Mouse (Mus musculus): ENCODE measurements around the gene Ttc7. TPM values are rescaled to one million over a fixed set of nuclear protein-coding genes. Genes with fewer than 3 reads are reported as not detected.
A peak's percentile ranks its signal among the peaks of the same experiment; 100 is the strongest.

The Ttc7 gene
- polyA plus RNA-seq, 1 experiment, result not detected

- TF ChIP-seq POLR2A (IDR thresholded peaks at IDR 0.05; ENCODE audit: insufficient read depth, low read depth, low read length) (no peak), CTCF (IDR thresholded peaks at IDR 0.05; ENCODE audit: insufficient read depth, low read depth, low read length) (no peak)
- peaks cover 43% of the 10 kb centered on the region for H3K4me1 ChIP-seq (ENCODE audit: control insufficient read depth, insufficient read depth, low read length)
- no peak overlapping the region for H3K27ac ChIP-seq (ENCODE audit: insufficient read depth, low read depth, low read length)
- WGBS, result 97% methylated on average over 9 of the region's 9 CpGs
- H3K4me3 ChIP-seq (ENCODE audit: insufficient read depth, low read depth, low read length), result no peak overlapping the region
Measured at GRCm38 (mm10) chr17:87349575-87349974, 66.9 kb downstream of the Ttc7 start.

- TF ChIP-seq CTCF (IDR thresholded peaks at IDR 0.05; ENCODE audit: insufficient read depth, low read depth, low read length) (no peak), POLR2A (IDR thresholded peaks at IDR 0.05; ENCODE audit: insufficient read depth, low read depth, low read length) (no peak)
- no peak overlapping the region for H3K27ac ChIP-seq (ENCODE audit: insufficient read depth, low read depth, low read length)
- WGBS, result 82% methylated on average over 13 of the region's 13 CpGs
- no peak overlapping the region for H3K4me3 ChIP-seq (ENCODE audit: insufficient read depth, low read depth, low read length)
- peaks cover 40% of the 10 kb centered on the region for H3K4me1 ChIP-seq (ENCODE audit: control insufficient read depth, insufficient read depth, low read length)
Measured at GRCm38 (mm10) chr17:87350471-87351240, 68.0 kb downstream of the Ttc7 start.

DNA sequence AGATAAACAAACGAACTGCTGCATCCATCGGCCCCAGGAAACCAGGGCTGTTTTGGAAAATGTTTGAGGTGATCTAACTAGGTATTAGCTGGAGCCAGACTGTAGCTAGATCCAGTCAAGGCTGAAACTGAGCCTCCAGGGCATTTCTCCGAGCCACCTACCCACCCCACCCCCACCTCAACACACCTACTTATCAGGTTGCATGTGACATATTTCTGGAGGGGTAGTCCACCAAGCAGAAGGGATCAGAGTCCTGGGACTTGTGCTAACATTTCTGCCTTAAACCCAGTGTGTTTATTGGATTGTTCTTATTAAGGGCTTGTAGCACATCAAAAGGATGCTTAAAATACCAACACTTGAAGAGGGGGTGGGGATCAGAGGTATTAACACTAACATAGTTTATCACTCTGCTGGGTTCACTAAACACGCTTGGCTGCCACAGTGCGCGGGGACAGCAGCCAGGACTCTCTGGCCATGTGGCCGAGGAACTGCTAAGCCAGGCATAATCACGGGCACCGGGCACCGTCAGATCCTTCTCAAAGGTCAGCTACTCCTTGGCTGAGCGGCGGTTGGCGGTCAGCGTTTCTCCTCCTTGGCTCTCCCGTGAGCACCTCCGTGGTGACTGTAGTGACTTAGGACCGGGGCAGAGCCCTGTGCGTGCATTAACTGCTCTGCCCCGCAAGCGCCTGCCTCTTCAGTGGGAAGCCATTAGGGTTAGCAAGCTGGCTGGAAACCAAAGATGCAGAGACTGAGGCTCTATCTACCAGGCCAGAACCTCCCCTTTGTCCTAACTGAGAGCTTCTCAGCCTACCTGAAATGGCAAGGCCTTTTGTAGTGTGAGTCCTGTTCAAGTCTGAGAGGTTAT lies 68.8 kb downstream of the Ttc7 start:
- Histone ChIP-seq H3K4me3 (ENCODE audit: insufficient read depth, low read depth, low read length) (no peak overlapping the region), H3K4me1 (ENCODE audit: control insufficient read depth, insufficient read depth, low read length) (peaks cover 45% of the 10 kb centered on the region), H3K27ac (ENCODE audit: insufficient read depth, low read depth, low read length) (0 out of 2 replicates have a peak overlapping the region, but pooled peaks have one; percentile 12)
- TF ChIP-seq CTCF (IDR thresholded peaks at IDR 0.05; ENCODE audit: insufficient read depth, low read depth, low read length) (no peak), POLR2A (IDR thresholded peaks at IDR 0.05; ENCODE audit: insufficient read depth, low read depth, low read length) (no peak)
- 41% methylated on average over 20 of the region's 20 CpGs for WGBS

DNA sequence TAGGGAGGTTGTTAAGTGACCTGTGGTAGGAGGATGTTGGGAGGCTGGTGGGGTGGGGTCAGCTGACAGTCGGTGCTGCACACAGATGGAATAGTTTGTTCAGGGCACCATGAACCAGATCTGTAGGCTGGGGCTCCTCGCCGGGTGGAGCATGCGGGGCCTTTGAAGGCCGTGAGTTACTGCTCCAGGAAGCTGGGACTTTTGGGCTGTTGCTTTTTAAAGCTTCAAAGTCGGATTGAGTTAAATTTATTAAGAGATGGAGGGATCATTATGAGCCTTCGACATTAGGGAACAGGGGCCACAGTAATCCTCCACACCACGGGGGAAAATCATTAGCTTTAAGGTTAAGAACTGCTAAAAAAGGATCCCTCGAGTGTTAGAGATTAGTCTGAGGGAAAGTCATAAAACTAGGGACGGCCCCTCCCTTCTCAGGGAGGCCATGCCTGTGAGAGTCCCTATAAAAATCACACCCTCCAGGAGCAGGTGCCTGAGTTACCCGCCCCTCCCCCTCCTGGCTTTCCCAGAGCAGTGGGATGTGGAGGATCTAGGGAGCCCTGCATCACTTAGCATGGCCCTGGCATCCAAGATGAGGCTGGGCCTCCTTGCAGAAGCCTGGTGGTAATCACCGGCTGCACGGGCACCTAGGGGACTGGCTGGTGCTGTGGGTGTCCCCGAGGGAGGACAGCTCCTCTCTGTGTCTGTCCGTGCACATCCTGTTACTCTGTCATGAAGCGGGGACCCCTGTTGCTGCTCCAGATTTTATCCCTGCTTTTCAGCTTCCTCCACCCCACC lies 69.6 kb downstream of the Ttc7 start:
- TF ChIP-seq POLR2A (IDR thresholded peaks at IDR 0.05; ENCODE audit: insufficient read depth, low read depth, low read length) (no peak), CTCF (IDR thresholded peaks at IDR 0.05; ENCODE audit: insufficient read depth, low read depth, low read length) (no peak)
- Histone ChIP-seq H3K4me1 (ENCODE audit: control insufficient read depth, insufficient read depth, low read length) (peaks cover 52% of the 10 kb centered on the region), H3K4me3 (ENCODE audit: insufficient read depth, low read depth, low read length) (no peak overlapping the region), H3K27ac (ENCODE audit: insufficient read depth, low read depth, low read length) (no peak overlapping the region)
- WGBS, result 54% methylated on average over 16 of the region's 16 CpGs

- 73% methylated on average over 1 of the region's 1 CpGs for WGBS
- peaks cover 52% of the 10 kb centered on the region for H3K4me1 ChIP-seq (ENCODE audit: control insufficient read depth, insufficient read depth, low read length)
- H3K27ac ChIP-seq (ENCODE audit: insufficient read depth, low read depth, low read length), result no peak overlapping the region
- H3K4me3 ChIP-seq (ENCODE audit: insufficient read depth, low read depth, low read length), result no peak overlapping the region
- TF ChIP-seq CTCF (IDR thresholded peaks at IDR 0.05; ENCODE audit: insufficient read depth, low read depth, low read length) (no peak), POLR2A (IDR thresholded peaks at IDR 0.05; ENCODE audit: insufficient read depth, low read depth, low read length) (no peak)
Measured at GRCm38 (mm10) chr17:87352898-87353225, 70.2 kb downstream of the Ttc7 start.

GRCm38 (mm10) chr17:87353745-87354320 lies 71.1 kb downstream of the Ttc7 start:
- 80% methylated on average over 8 of the region's 8 CpGs for WGBS
- H3K4me1 ChIP-seq (ENCODE audit: control insufficient read depth, insufficient read depth, low read length), result peaks cover 46% of the 10 kb centered on the region
- no peak overlapping the region for H3K4me3 ChIP-seq (ENCODE audit: insufficient read depth, low read depth, low read length)
- TF ChIP-seq POLR2A (IDR thresholded peaks at IDR 0.05; ENCODE audit: insufficient read depth, low read depth, low read length) (no peak), CTCF (IDR thresholded peaks at IDR 0.05; ENCODE audit: insufficient read depth, low read depth, low read length) (no peak)
- H3K27ac ChIP-seq (ENCODE audit: insufficient read depth, low read depth, low read length), result no peak overlapping the region

- TF ChIP-seq CTCF (IDR thresholded peaks at IDR 0.05; ENCODE audit: insufficient read depth, low read depth, low read length) (no peak), POLR2A (IDR thresholded peaks at IDR 0.05; ENCODE audit: insufficient read depth, low read depth, low read length) (no peak)
- peaks cover 48% of the 10 kb centered on the region for H3K4me1 ChIP-seq (ENCODE audit: control insufficient read depth, insufficient read depth, low read length)
- H3K4me3 ChIP-seq (ENCODE audit: insufficient read depth, low read depth, low read length), result no peak overlapping the region
- H3K27ac ChIP-seq (ENCODE audit: insufficient read depth, low read depth, low read length), result no peak overlapping the region
- WGBS, result 95% methylated on average over 8 of the region's 8 CpGs
Measured at GRCm38 (mm10) chr17:87355456-87355855, 72.8 kb downstream of the Ttc7 start.

- 91% methylated on average over 5 of the region's 5 CpGs for WGBS
Measured at GRCm38 (mm10) chr17:87356261-87356660, 73.6 kb downstream of the Ttc7 start.

More at GRCm38 (mm10) chr17:87356261-87356660, 73.6 kb downstream of the Ttc7 start:
- TF ChIP-seq CTCF (IDR thresholded peaks at IDR 0.05; ENCODE audit: insufficient read depth, low read depth, low read length) (no peak), POLR2A (IDR thresholded peaks at IDR 0.05; ENCODE audit: insufficient read depth, low read depth, low read length) (no peak)
- Histone ChIP-seq H3K4me3 (ENCODE audit: insufficient read depth, low read depth, low read length) (no peak overlapping the region), H3K27ac (ENCODE audit: insufficient read depth, low read depth, low read length) (no peak overlapping the region), H3K4me1 (ENCODE audit: control insufficient read depth, insufficient read depth, low read length) (peaks cover 47% of the 10 kb centered on the region)

All from olfactory bulb, adult 2 months (tissue).